Mouse (Mus musculus) heart, adult 18-20 months (tissue): ENCODE results near the gene Ccdc92b. TPM values are rescaled to one million over a fixed set of nuclear protein-coding genes. Genes with fewer than 3 reads are reported as not detected.
A peak's percentile ranks its signal among the peaks of the same experiment; 100 is the strongest.
"Not testable (repeated sequence)": the region's sequence is repeated elsewhere in the genome, so short reads cannot be mapped to it uniquely, and the experiment has no call there.

ENCODE experiments used
- DNase-seq, 2 experiments: peaks; one replicate each; pipeline ENCODE4 v3.0.0; 2021 to 2022; ENCODE audit warnings: mixed read lengths in 1 of 2
- long read RNA-seq, 2 experiments: library from polyadenylated mRNA; stranded (forward); transcript quantifications; one replicate each; pipeline ENCODE4 v2.0.0; 2021
- total RNA-seq, 2 experiments: library from RNA; stranded (reverse); gene quantifications; 2 replicates each; pipeline ENCODE4 v1.2.3; 2021

The Ccdc92b gene
- total RNA-seq, result under 1 TPM; 0.20 to 0.26 TPM
- long read RNA-seq, experiment 1, result 0 reads
- long read RNA-seq, experiment 2, partial matches to known transcripts, result 1 of 1 reads
- long read RNA-seq, experiment 2, other reads (novel, unspliced or antisense), result 0 of 1 reads

DNA sequence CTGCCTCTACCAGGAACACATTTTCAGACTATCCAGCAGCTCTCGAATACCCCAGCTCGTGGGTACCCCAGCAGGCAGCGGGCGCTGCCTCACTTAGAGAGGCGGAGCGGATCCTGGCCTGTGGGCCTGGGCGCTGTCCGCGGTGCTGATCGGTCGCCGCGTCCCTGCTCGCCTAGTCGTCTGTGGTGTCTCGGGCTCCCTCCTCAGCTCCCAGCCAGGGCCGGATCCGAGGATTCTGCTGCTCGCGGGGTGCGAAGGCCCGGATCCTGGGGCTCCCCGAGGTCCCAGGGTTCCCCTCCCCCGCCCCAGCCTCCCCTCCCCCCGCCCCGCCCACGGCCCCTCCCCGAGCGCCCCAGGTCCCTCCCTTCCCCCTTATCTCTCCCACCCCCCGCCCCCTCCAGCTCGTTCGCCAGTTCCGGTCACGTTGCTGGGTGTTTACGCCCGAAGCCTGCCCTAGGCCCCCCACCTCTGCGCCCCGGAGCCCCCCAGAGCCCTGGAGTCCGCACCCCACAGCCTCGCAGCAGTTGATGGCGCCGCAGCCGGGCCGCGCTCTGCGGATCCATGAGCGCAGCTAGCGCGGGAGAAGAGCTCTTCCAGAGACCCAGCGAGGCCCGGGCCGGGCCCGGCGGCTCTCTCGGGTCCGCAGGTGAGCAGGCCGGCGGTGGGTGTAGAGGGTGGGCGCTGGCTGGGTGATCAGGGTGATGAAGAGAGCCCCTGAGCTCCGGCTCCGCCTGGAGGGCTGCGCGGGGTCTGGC is at the start of gene Ccdc92b:
Ccdc92b (plus strand) TSS at position 405 of the 755 bp plus-strand sequence.
- peak; percentile 48 to 77 for DNase-seq

DNA sequence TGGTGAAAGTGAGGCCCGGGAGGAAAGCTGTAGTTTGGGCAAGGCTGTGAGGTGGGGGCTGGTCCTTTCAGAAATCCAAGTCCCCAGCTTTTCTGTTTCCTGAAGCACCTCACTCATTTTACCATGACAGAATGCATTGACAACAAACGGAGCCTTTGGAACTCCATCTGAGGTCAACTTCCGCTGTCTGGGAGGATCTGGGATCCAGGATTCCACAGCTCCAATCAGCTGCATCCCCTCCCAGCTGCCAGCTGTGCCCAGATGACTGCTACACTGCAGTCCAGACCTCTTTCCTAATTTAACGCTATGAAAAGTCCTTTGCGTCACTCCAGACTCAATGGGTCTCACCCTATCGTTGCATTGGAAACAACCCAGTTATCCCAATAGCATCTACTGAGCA is 49.7 kb upstream of the Ccdc92b start:
- DNase-seq, result no peak

DNA sequence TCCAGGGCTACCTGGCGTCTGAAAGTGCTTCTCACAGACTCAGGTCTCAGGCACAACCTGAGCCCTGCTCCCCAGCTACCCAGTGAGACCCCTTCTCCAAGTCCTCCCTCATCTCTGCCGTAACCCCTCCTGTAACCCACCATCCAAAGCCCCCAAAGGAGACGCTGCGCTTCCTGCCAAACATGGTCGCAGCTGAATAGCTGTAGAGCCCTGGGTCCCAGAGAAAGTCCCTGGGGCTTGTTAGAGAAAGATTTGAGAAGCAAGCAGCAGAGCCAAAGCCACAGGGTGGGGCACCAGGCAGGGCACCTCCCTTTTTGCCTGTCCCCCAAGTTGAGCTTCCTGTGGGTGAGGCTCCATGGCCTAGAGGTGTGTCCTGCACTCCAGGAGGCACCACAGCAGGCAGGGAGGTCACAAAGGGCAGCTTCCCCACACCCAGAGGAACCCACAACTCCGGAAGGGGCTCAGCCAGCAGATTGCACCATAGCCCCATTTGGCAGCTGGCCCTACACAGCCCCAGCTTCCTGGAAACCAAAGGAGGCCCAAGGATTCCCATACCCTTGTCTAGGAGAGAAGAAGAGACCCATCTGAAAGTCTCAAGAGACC is 46.8 kb upstream of the Ccdc92b start:
- DNase-seq, result peak; percentile 27 to 69

DNA sequence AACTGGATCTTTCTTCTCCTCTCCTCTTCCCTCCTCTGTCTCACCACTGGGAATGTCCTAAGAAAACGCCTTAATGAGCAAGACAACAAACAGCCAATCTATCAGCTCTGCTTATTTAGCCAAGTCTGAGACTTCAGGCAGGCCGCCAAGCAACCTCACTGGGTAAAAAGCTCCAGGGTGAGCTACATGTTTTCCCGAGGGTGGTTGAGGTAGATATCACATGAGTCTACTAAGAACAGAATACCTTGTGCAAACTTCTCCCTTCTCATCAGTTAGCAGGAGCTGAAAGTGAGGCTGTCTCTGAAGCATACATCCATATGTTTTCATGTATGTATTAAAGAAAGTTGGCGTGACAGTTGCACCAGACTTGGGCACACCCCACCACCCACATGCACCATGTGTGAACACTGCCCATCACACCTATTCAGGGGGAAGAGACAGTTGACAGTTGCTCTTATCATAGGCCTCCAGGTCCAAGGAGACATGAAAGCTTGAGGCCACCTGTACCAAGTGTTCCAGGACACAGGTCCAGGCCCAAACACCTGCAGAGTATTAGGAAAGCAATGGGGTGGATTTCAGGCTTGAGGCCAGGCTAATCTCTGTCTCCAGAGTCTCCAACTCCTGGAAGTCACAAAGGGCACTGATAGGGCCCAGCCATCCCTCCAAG is 44.5 kb upstream of the Ccdc92b start:
- DNase-seq, result no peak

DNA sequence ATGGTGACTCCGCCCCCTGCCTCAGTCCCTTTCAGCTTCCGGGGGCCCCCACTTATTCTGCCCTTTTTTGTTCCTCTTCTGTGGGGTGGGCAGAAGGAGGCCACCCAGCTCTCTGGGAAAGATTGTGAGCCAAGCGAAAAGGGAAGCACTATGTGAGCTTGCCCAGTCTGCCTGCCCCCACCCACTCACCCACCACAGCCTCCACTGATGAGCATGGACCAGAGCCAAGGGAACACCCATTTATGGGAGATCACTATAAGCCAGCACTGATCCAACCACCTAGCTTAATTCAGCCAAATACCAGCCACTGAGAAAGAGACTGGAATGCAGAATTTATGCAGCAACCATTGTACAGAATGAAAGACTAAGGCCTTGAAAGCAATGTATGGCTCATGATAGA is 43.5 kb upstream of the Ccdc92b start:
- DNase-seq, result peak in 1 of 2 experiments; percentile 50

DNA sequence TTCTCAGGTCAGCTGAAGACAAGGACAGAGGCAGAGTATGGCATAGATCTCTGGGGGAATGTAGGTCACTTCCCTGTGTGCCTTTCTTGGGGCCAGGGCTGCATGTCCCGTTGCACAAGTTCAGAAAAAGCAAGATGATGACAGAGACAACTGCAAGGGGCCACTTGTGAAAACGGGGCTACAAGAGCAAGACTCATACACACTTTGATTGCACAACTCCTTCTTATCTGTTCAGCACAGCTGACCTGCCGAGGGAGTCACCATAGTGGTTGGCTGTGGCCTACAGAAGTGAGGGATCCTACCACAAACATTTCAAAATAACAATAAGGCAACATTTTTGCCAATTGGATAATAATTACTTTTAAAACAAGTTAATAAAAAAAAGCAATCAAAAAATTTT is 42.3 kb upstream of the Ccdc92b start:
- no peak for DNase-seq

DNA sequence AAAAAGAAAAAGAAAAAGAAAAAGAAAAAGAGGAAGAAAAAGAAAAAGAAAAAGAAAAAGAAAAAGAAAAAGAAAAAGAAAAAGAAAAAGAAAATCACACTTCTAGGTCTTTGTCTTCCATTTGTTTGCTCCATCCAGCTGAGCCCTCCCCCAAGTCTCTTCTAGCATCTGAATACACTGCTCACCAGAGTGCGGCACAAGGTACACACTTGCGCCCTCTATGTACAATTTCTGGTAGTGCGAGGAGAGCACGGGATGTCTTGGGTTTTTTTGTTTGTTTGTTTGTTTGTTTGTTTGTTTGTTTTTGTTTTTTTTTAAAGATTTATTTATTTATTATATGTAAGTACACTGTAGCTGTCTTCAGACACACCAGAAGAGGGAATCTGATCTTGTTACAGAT is 38.1 kb upstream of the Ccdc92b start:
- not testable (repeated sequence) for DNase-seq

DNA sequence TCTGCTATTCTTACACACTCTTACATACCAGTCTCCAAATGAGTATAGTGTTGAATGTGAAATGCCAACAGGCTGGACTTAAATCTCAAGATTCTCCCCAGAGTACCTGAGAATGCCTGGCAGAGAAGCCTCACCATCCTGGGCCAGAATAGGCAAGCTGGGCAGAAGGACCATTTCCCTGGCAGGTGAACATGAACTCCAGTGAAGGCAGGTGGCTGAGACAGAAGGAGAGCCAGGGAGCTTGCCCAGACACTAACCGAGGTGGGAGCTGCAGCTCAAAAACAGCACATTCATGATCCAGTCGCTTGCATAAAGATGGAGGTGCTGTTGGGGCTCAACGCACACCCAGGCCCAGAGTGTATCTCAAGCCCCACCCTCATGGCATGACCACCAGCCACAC is 36.9 kb upstream of the Ccdc92b start:
- no peak for DNase-seq

DNA sequence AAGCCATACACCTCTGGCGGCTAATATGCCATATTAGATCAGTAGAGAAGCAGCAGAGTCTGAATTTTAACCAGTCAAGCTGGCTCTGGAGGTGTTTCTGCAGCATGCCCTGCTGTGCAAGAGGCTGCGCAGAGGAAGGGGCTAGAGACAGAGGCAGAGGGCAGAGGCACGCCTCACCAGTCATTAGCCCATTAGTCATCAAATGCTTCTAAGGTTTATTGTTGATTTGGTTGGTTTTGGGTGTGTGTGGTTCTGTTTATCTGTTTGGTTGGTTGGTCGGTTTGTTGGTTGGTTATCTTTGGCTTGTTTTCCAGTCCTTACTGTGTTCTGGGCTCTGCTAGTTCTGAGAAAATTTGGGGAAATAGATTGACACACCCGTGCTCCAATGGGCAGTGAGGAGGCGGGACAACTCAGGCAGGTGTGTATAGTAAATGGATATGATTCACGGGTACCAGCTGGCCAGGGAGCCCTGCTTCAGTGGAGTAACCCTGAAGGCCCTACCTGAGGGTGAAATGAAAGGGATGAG is 35.5 kb upstream of the Ccdc92b start:
- no peak for DNase-seq

DNA sequence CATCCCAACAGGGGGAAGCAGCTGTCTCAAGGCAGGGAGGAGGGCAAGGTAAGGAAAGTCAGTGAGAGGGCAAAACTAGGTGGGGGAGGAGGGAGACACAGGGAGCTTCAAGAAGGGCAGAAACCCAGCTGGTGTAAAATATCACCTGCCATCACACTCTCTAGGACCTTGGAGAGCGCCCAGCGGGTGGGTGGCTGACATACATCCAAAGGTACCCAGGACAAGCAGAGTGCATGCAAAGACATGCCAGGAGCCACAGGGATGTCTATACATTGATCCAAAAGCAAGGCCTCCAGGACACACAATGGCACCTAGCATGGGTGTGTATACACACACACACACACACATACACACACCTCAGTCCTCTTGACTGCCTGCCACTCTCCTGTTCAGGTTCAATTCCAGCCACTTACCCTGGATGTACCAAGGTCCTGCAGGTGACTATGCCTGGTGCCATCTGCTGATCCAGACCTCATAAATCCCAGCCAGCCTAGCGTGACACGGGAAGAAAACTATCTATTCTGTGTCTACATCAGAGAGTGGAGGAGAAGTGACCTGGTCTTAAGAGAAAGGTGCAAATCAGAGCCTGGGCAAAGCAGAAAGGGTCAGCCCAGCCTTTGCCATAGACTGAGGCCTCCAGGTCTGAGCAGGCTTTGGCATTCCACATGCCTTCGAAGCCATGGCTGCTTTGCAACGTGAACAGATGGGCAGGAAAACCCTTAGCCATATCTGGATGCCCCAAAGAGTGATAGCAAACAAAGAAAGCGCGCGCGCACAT is 34.3 kb upstream of the Ccdc92b start:
- no peak for DNase-seq

DNA sequence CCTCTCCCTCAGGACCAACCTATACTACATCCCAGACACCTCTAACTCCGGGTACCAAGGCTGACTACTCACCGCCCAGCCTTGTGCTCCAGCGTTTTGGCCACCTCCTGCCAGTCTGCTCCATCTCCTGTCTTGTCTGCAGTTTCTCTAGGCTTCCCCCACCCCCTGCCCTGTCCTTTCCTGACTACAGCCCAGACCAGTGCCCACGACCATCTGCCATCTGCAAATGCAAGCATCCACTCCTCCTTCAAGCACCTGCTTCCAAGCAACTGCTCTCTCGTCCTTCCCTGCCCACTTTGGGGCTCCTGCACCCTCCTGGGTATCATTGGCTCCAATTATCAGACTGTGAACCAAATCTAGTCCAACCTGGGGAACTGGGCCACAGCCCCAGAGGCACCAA is 33.0 kb upstream of the Ccdc92b start:
- no peak for DNase-seq

DNA sequence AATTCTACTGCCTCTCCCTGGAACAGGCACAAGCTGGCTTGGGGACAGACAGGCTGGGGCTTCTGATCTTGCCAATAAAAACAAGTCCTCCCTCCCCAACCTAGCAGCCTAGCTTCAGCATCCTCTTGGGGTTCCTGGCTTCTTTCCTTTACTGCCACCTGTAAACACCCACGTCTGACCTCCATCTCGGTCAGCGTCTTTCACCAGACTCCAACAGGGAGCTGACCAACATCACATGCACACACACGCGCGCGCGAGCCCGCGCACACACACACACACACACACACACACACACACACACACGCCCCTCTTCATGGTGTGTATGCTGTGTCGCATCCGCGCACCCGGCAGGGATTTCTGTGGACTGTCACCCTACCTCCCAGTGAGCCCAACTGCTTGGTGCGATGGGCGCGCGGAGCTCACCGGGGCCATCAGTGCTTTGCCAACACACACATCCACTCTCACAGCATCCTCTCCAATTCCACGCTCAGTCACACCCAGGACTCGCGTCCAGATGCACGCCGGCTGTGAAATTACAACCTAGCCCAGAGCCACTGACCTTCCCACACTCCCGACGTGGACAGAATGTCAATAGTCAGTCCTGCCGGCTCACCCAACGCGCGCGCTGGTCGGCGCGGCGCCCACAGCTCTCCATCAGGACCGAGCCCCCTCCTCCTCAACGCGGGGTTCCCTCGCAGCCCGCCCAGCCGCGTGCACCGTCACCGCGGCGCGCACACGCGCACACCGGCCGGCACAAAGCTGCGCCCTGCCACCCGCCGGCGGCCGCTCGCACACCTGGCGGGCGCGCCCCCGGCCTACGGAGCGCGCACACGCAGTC is 29.8 kb upstream of the Ccdc92b start:
- DNase-seq, result no peak

DNA sequence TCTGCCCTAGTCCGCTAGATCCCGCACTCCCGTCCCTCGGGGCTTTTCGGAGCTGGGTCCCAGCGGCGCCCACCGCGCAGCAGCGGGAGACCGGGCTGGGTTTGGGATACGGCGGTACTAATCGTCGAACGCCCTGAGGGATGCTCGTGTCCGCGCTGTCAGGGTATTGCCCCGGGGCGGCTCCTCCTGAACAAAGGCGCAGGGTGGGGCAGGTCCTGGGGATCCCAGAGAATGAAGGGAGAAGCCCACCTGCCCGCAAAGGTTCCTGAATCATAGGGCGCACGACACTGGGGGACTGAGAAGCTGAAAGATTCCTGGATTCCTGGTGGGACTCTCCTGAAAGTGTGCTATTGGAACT is 29.2 kb upstream of the Ccdc92b start:
- DNase-seq, result no peak

DNA sequence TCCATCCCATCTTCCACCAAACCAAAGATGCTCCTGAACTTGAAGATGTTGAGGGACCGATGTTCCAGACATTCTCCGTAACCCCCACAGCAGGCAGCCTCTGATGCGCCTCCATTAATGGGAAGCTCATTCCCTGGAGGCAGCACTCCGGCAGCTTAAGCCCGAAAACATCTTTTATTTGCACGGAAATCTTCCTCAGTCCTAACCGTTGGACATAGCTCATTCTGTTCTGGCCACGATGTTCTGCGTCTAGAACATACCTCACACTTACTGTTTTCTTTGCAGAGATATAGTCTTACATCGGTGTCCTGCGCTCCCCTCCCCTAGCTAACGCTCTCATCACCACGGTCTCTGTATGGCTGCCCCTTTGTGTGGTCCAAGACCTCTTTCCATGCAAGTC is 28.7 kb upstream of the Ccdc92b start:
- no peak for DNase-seq

DNA sequence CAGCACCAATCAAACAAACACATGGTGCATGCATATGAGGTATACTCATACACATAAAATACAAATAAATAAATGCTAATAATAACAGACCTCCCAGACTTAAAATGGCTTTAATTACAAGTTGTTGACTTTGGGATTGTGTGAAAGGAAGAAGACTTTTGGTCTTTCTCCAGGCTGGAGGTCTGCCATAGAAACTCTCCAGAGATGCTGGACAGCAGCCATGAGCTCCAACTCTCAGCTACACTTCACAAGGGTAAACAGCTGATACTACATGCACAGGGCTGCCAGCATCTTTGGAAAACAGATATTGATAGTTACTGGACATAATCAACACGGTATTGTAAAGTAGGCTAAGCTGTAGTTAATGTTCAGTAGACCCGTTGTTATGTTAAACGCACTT is 27.2 kb upstream of the Ccdc92b start:
- DNase-seq, result peak; percentile 28 to 47

DNA sequence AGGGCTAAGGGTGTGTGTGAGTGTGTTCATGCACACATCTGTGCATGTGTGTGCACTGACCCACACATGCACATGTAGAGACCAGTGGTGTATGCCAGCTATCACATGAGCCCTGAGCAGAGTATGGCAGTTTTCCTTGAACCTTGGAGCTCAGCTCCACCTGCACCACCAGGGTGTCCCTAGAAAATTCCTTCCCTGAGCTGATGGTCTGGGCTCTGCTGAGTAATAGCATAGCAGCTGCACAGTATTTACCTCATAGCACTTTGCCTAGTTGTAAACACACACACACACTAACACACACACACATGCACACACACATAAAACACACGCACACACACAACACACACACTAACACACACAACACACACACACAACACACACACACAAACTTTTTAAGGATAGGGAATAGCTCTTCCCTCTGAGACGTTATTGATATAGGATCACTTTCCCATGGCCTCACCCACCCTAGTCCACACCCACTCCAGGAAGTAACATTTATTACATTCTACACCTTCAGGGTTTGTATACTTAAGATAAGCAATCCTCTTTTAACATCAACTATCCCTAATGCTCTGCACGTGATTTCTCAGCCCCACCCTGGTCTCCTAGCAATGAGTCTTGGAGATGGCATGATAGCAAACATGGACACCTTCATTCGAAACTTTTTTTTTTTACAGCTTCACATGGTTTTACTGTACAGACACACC is 22.0 kb upstream of the Ccdc92b start:
- no peak for DNase-seq

DNA sequence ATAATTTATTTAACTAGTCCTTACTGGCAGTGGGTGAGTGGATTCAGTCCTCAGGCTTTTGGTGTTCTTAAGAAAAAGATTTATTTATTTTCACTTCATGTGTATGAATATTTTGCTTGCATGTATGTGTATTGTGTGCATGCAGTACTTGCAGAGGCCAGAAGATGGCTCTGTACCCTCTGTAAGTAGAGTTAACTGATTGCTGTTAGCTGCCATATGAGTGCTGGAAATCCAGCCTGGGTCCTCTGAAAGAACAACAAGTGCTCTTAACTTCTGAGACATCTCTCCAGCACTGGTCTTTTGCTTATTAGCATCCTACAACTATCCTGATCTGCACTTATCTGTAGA is 21.4 kb upstream of the Ccdc92b start:
- no peak for DNase-seq

DNA sequence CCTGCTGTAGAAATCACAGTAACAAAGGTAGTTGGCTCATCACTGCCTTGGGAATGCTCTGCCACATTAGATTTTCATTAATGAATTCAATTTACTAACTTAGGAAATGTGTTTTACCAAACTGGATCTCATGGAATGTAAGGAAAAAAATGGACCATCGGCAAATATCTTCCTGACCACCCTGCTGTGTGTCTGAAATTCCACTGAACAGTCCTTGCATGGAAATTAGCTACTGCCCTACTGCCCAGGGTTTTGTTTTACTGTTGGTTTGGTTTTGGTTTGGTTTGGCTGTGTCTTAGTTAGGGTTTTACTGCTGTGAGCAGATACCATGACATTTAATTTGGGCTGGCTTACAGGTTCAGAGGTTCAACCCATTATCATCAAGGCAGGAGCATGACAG is 17.1 kb upstream of the Ccdc92b start:
- no peak for DNase-seq

DNA sequence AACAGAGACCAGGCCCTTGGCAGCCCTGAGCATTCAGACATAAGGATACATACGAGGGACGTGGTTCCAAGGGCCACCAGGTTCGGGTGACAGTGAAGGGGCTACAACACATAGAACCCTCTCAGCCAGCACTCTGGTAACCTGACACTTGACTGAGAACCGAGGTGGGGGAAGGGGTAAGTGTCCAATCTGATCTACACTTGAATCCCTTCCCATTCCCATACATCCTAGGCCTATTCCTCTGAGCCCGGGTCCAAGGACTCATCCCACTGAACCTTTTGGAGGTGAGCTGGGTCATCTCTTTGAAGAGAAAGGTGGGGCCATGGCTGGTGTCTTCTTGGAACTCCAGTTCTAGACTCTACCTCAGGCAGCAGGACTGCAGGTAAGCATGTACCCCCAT is 9.3 kb upstream of the Ccdc92b start:
- no peak for DNase-seq

DNA sequence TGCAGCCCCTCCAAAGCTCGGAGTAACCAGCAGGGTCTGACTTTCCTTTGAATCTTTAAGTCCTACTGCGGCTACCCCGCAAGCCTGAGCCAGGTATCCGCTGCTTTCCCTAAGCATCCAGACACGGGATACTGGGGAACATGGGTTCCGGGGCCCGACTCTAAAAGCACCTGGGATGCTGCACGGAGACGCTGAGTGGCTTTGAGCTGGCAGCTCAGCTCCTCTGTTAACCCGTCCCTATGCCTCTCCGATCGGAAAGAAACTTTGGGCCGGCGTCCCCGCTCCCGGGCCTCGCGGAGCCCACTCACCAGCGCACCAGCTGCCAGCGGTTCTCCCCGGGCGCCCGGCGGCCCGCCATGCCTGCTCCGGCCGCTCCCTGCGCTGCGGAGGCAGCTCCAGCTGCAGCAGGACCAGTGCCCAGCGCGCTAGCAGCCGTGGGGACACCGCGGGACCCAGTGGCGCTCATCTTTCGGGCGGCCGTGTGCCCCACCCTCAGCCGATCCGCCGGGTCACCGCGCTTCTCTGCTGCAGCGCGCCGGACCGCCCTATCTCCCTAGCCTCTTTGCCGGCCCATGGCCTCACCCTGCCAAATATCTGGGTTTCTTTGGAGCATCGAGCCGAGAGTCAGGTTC is 8.7 kb upstream of the Ccdc92b start, which contains the start of gene Rap1gap2:
Rap1gap2 (minus strand) TSS at position 371 of the 632 bp plus-strand sequence.
- DNase-seq, result peak in 1 of 2 experiments; percentile 5
